Mouse (Mus musculus): Measurements from ENCODE around the gene Tfap2e.

Gene Tfap2e

GRCm38 (mm10) chr4:126751556-126752023 lies 15.6 kb upstream of the Tfap2e start:
- DNase-seq = peak; percentile 61

- DNase-seq = no peak
Measured at GRCm38 (mm10) chr4:126750863-126751555, 15.0 kb upstream of the Tfap2e start.

- DNase-seq = peak; percentile 80
Measured at GRCm38 (mm10) chr4:126750046-126750683, 14.1 kb upstream of the Tfap2e start.

- no peak for DNase-seq
Measured at GRCm38 (mm10) chr4:126749553-126749952, 13.5 kb upstream of the Tfap2e start.

- no peak for DNase-seq
Measured at GRCm38 (mm10) chr4:126748381-126748780, 12.3 kb upstream of the Tfap2e start.

- no peak for DNase-seq
Measured at GRCm38 (mm10) chr4:126746194-126746840, 10.3 kb upstream of the Tfap2e start.

GRCm38 (mm10) chr4:126745506-126746193 lies 9.6 kb upstream of the Tfap2e start:
- peak; percentile 65 for DNase-seq

- peak; percentile 59 for DNase-seq
Measured at GRCm38 (mm10) chr4:126744831-126745230, 8.8 kb upstream of the Tfap2e start.

GRCm38 (mm10) chr4:126743713-126744112 lies 7.7 kb upstream of the Tfap2e start:
- DNase-seq = no peak

GRCm38 (mm10) chr4:126742976-126743375 lies 6.9 kb upstream of the Tfap2e start:
- DNase-seq = no peak

- DNase-seq = peak; percentile 82
Measured at GRCm38 (mm10) chr4:126741448-126741847, 5.4 kb upstream of the Tfap2e start.

GRCm38 (mm10) chr4:126739966-126740676 lies 4.1 kb upstream of the Tfap2e start:
- DNase-seq = no peak

GRCm38 (mm10) chr4:126735382-126736000 lies 549 bp downstream of the Tfap2e start:
- no peak for DNase-seq

- DNase-seq = no peak
Measured at GRCm38 (mm10) chr4:126734700-126735381, 1.2 kb downstream of the Tfap2e start.

- DNase-seq = no peak
Measured at GRCm38 (mm10) chr4:126734001-126734603, 1.9 kb downstream of the Tfap2e start.

- no peak for DNase-seq
Measured at GRCm38 (mm10) chr4:126732531-126733380, 3.3 kb downstream of the Tfap2e start.

- DNase-seq = no peak
Measured at GRCm38 (mm10) chr4:126732111-126732510, 3.9 kb downstream of the Tfap2e start.

GRCm38 (mm10) chr4:126707439-126707826 lies 28.6 kb downstream of the Tfap2e start:
- no peak for DNase-seq

GRCm38 (mm10) chr4:126706630-126707438 lies 29.2 kb downstream of the Tfap2e start:
- no peak for DNase-seq
